Mouse (Mus musculus): ENCODE measurements around the gene Smarcd3.

Smarcd3 gene

GRCm38 (mm10) chr5:24597221-24597728 is 26.9 kb downstream of the Smarcd3 start:
- peak; percentile 83 for DNase-seq (ENCODE audit: extremely low spot score)

GRCm38 (mm10) chr5:24596519-24597171 is 27.6 kb downstream of the Smarcd3 start:
- DNase-seq (ENCODE audit: extremely low spot score), result peak; percentile 34

- DNase-seq (ENCODE audit: extremely low spot score), result no peak
These were observed 28.3 kb downstream of the Smarcd3 start for GRCm38 (mm10) chr5:24595786-24596380.

GRCm38 (mm10) chr5:24595261-24595660 is 28.9 kb downstream of the Smarcd3 start:
- no peak for DNase-seq (ENCODE audit: extremely low spot score)

- no peak for DNase-seq (ENCODE audit: extremely low spot score)
These were observed 29.9 kb downstream of the Smarcd3 start for GRCm38 (mm10) chr5:24594346-24594745.

GRCm38 (mm10) chr5:24593928-24594327 is 30.3 kb downstream of the Smarcd3 start:
- no peak for DNase-seq (ENCODE audit: extremely low spot score)

GRCm38 (mm10) chr5:24593230-24593629 is 31.0 kb downstream of the Smarcd3 start:
- DNase-seq (ENCODE audit: extremely low spot score), result no peak

GRCm38 (mm10) chr5:24592471-24593160 is 31.6 kb downstream of the Smarcd3 start:
- DNase-seq (ENCODE audit: extremely low spot score), result no peak

- DNase-seq (ENCODE audit: extremely low spot score), result no peak
These were observed 32.3 kb downstream of the Smarcd3 start for GRCm38 (mm10) chr5:24591796-24592470.

GRCm38 (mm10) chr5:24591268-24591721 is 32.9 kb downstream of the Smarcd3 start:
- peak; percentile 43 for DNase-seq (ENCODE audit: extremely low spot score)

GRCm38 (mm10) chr5:24589511-24590500 is 34.4 kb downstream of the Smarcd3 start:
- DNase-seq (ENCODE audit: extremely low spot score), result no peak

- no peak for DNase-seq (ENCODE audit: extremely low spot score)
These were observed 37.0 kb downstream of the Smarcd3 start for GRCm38 (mm10) chr5:24587200-24587577.

- peak; percentile 87 for DNase-seq (ENCODE audit: extremely low spot score)
These were observed 37.5 kb downstream of the Smarcd3 start, which contains the start of gene Chpf2 for GRCm38 (mm10) chr5:24586547-24587199. Gene Chpf2, plus strand, starts transcription at chr5:24586741.

- no peak for DNase-seq (ENCODE audit: extremely low spot score)
These were observed 38.1 kb downstream of the Smarcd3 start for GRCm38 (mm10) chr5:24586106-24586505.

- no peak for DNase-seq (ENCODE audit: extremely low spot score)
These were observed 45.9 kb downstream of the Smarcd3 start for GRCm38 (mm10) chr5:24578109-24578963.

GRCm38 (mm10) chr5:24577183-24577929 is 46.9 kb downstream of the Smarcd3 start, which contains the start of gene Abcf2:
Gene Abcf2, minus strand, starts transcription at chr5:24577467.
- peak; percentile 100 for DNase-seq (ENCODE audit: extremely low spot score)

- no peak for DNase-seq (ENCODE audit: extremely low spot score)
These were observed 47.4 kb downstream of the Smarcd3 start for GRCm38 (mm10) chr5:24576801-24577182.

GRCm38 (mm10) chr5:24575948-24576347 is 48.3 kb downstream of the Smarcd3 start:
- DNase-seq (ENCODE audit: extremely low spot score), result no peak

- DNase-seq (ENCODE audit: extremely low spot score), result no peak
These were observed 67.5 kb downstream of the Smarcd3 start, which contains the start of gene 4931409K22Rik for GRCm38 (mm10) chr5:24556709-24557108. Gene 4931409K22Rik, minus strand, starts transcription at chr5:24556809.

All from embryo, embryonic 9.5 days (tissue).